Mouse (Mus musculus) liver, embryonic 12.5 days (tissue): ENCODE data around the gene Phactr3. TPM values are rescaled to one million over a fixed set of nuclear protein-coding genes. Genes with fewer than 3 reads are reported as not detected.
A peak's percentile ranks its signal among the peaks of the same experiment; 100 is the strongest.
"Not testable (repeated sequence)": the region's sequence is repeated elsewhere in the genome, so short reads cannot be mapped to it uniquely, and the experiment has no call there.

Experiments
- ATAC-seq: fragments of 200-750 bp; cut with Nextera tagmentation; 2 replicates; pipeline ENCODE4 v1.8.0; 2017; ENCODE audit warnings: moderate number of reproducible peaks, mild to moderate bottlenecking, moderate library complexity
- H3K27ac ChIP-seq: fragments of 300-500 bp; sonication (generic); 2 replicates; pipeline ENCODE4 v1.5.1; 2016; ENCODE audit warnings: mild to moderate bottlenecking
- H3K27me3 ChIP-seq: fragments of 300-500 bp; sonication (generic); replicated peaks from 2 replicates; pipeline ENCODE4 v1.6.1; 2016; ENCODE audit warnings: mild to moderate bottlenecking, moderate library complexity
- H3K36me3 ChIP-seq: fragments of 300-500 bp; sonication (generic); 2 replicates; pipeline ENCODE4 v1.6.1; 2016; ENCODE audit warnings: mild to moderate bottlenecking, moderate library complexity
- H3K4me1 ChIP-seq: fragments of 300-500 bp; sonication (generic); 2 replicates; pipeline ENCODE4 v1.6.1; 2016
- H3K4me2 ChIP-seq: fragments of 300-500 bp; sonication (generic); 2 replicates; pipeline ENCODE4 v1.6.1; 2016; ENCODE audit warnings: mild to moderate bottlenecking, moderate library complexity
- H3K4me3 ChIP-seq: fragments of 300-500 bp; sonication (generic); 2 replicates; pipeline ENCODE4 v1.5.1; 2016; ENCODE audit warnings: mild to moderate bottlenecking, moderate library complexity
- H3K9ac ChIP-seq: fragments of 300-500 bp; sonication (generic); 2 replicates; pipeline ENCODE4 v1.6.1; 2016; ENCODE audit warnings: mild to moderate bottlenecking, moderate library complexity
- H3K9me3 ChIP-seq: fragments of 300-500 bp; sonication (generic); replicated peaks from 2 replicates; pipeline ENCODE4 v1.6.1; 2016; ENCODE audit warnings: mild to moderate bottlenecking, moderate library complexity
- WGBS: fragments of 180-500 bp; shearing (Covaris S2); methylation state at CpG from one replicate; pipeline ENCODE4 v1.1.7; 2016; ENCODE audit not compliant: insufficient replicate concordance; 5-methylcytosine and 5-hydroxymethylcytosine counted together
- polyA plus RNA-seq: library from polyadenylated mRNA; unstranded; fragments of >200 nt; fragmentation: Nextera tagmentation; extraction: Ambion mirVana; gene quantifications from 2 replicates; pipeline ENCODE4 v1.2.1, GENCODE M21; 2016

Phactr3 gene
- polyA plus RNA-seq, result 0.18 TPM in 1 of 2 replicates, not detected in the other

GRCm38 (mm10) chr2:178118801-178119560, at the start of gene Phactr3:
Gene Phactr3 (plus strand): TSS chr2:178118975.
- Histone ChIP-seq H3K27ac (no peak within 1 kb of the TSS), H3K4me1 (peaks cover 3% of the 10 kb centered on the region; the same call in 1 of the 2 replicates), H3K9ac (no peak within 1 kb of the TSS), H3K9me3 (no peaks in the 10 kb centered on the region), H3K4me2 (peak within 1 kb of the TSS; percentile 62), H3K27me3 (peaks cover 40% of the 10 kb centered on the region), H3K4me3 (peak within 1 kb of the TSS; percentile 36), H3K36me3 (no peaks in the 10 kb centered on the region)
- peak; percentile 31; the same call in 1 of the 2 replicates for ATAC-seq
- WGBS, result 4% methylated on average over 45 of the region's 45 CpGs

GRCm38 (mm10) chr2:178078166-178078717, 40.5 kb upstream of the Phactr3 start, which contains the start of gene Zfp931:
Gene Zfp931 (minus strand): TSS chr2:178078476.
- Histone ChIP-seq H3K4me3 (peak within 1 kb of the TSS; percentile 57), H3K9ac (peak within 1 kb of the TSS; percentile 31; the same call in 1 of the 2 replicates), H3K4me2 (peak within 1 kb of the TSS; percentile 62)
- ATAC-seq, H3K4me1 ChIP-seq, H3K27ac ChIP-seq, H3K27me3 ChIP-seq, H3K36me3 ChIP-seq, H3K9me3 ChIP-seq: not testable (repeated sequence)
- 0% methylated on average over 6 of the region's 14 CpGs for WGBS

- Histone ChIP-seq H3K36me3 (no peaks in the 10 kb centered on the region), H3K9me3 (no peaks in the 10 kb centered on the region), H3K4me2 (no peak overlapping the region), H3K9ac (no peak overlapping the region), H3K27ac (no peak overlapping the region), H3K4me1 (no peaks in the 10 kb centered on the region), H3K27me3 (no peaks in the 10 kb centered on the region), H3K4me3 (no peak overlapping the region)
- ATAC-seq, result no peak
Observed at GRCm38 (mm10) chr2:178089586-178089985, 29.2 kb upstream of the Phactr3 start.

GRCm38 (mm10) chr2:178098021-178098420, 20.8 kb upstream of the Phactr3 start:
- no peaks in the 10 kb centered on the region for H3K27me3 ChIP-seq

GRCm38 (mm10) chr2:178101957-178102356, 16.8 kb upstream of the Phactr3 start:
- ATAC-seq, result peak; percentile 60
- no peaks in the 10 kb centered on the region for H3K36me3 ChIP-seq
- no peak overlapping the region for H3K9ac ChIP-seq

More at GRCm38 (mm10) chr2:178098021-178098420, 20.8 kb upstream of the Phactr3 start:
- Histone ChIP-seq H3K4me2 (no peak overlapping the region), H3K27ac (no peak overlapping the region), H3K4me1 (no peaks in the 10 kb centered on the region), H3K36me3 (no peaks in the 10 kb centered on the region), H3K4me3 (no peak overlapping the region), H3K9ac (no peak overlapping the region), H3K9me3 (no peaks in the 10 kb centered on the region)
- ATAC-seq, result no peak
- 5% methylated on average over 2 of the region's 2 CpGs for WGBS

DNA sequence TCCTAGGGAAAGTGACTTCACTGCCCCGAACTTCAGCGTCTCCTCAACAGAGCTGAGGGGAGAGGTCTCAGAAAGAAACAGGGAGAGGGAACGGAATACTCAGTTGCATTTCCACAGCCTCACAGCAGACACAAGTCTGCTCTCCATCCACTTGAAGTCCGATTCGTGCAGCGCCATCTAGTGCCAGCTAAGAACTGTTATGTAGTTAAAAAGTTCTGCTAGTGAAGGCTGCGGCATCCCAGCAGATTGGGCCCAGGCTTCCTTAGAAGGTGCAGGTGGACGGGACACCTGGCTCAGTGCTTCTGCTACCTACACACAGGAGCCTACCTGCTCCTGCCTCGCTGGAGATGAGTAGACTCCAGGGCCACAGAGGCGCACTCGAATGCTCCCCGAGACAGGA, 829 bp upstream of the Phactr3 start:
- Histone ChIP-seq H3K4me3 (no peak overlapping the region), H3K36me3 (no peaks in the 10 kb centered on the region), H3K4me1 (peaks cover 3% of the 10 kb centered on the region; the same call in 1 of the 2 replicates), H3K9ac (no peak overlapping the region), H3K4me2 (no peak overlapping the region), H3K27ac (no peak overlapping the region), H3K9me3 (no peaks in the 10 kb centered on the region), H3K27me3 (peaks cover 40% of the 10 kb centered on the region)
- WGBS, result 20% methylated on average over 12 of the region's 12 CpGs
- no peak for ATAC-seq

More at GRCm38 (mm10) chr2:178101957-178102356, 16.8 kb upstream of the Phactr3 start:
- Histone ChIP-seq H3K9me3 (no peaks in the 10 kb centered on the region), H3K4me2 (no peak overlapping the region), H3K27ac (no peak overlapping the region), H3K4me3 (no peak overlapping the region), H3K4me1 (no peaks in the 10 kb centered on the region), H3K27me3 (no peaks in the 10 kb centered on the region)
- WGBS, result 12% methylated on average over 7 of the region's 7 CpGs

DNA sequence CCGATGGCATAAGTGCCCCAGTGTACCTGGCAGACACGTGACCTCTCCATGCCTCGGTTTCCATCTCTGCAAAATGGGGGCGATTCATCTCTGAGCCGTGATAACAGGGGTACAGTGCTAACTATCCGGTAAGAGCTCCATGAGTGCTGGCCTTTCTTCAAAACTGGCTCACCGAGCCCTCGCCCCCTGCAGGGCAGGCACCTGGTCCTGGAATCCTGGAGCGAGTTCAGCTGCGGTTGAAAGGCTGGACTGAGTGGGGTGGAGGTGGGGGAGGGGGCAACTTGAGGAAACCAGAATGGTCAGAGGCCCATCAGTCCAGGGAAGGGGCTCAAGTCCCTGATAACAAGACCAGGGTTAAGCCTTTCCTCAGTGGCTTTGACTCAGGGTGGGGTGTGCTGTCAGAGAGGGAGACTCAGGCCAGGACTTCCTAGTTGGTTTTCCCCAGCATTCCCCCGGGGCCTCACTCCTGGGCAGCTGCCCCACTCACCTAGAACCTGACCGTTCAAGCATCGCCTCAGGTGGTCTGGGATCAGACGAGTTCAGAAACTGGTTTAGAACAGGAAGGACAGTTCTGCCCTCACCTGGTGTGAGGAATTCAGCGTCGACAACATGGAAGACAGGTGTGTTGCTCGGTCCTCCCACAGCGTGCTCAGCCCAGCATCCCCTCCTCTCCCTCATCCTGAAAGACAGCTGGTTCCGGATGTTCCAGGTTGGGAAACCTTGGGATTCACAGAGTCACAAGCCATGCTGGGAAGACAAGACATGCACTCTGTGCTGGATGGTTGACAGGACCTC, 983 bp downstream of the Phactr3 start:
- ATAC-seq, result peak; percentile 22; the same call in 1 of the 2 replicates
- WGBS, result 13% methylated on average over 19 of the region's 19 CpGs
- Histone ChIP-seq H3K4me2 (peak overlapping the region; percentile 62), H3K27me3 (peaks cover 40% of the 10 kb centered on the region), H3K9me3 (no peaks in the 10 kb centered on the region), H3K4me3 (no peak overlapping the region; the same call in 1 of the 2 replicates), H3K27ac (no peak overlapping the region), H3K9ac (no peak overlapping the region), H3K36me3 (no peaks in the 10 kb centered on the region), H3K4me1 (peaks cover 3% of the 10 kb centered on the region; the same call in 1 of the 2 replicates)

- Histone ChIP-seq H3K36me3 (no peaks in the 10 kb centered on the region), H3K4me2 (no peak overlapping the region), H3K27ac (no peak overlapping the region), H3K9ac (no peak overlapping the region), H3K27me3 (peaks cover 40% of the 10 kb centered on the region), H3K9me3 (no peaks in the 10 kb centered on the region), H3K4me3 (no peak overlapping the region), H3K4me1 (peaks cover 3% of the 10 kb centered on the region; the same call in 1 of the 2 replicates)
- no peak for ATAC-seq
Observed at GRCm38 (mm10) chr2:178120356-178120645, 1.5 kb downstream of the Phactr3 start.

DNA sequence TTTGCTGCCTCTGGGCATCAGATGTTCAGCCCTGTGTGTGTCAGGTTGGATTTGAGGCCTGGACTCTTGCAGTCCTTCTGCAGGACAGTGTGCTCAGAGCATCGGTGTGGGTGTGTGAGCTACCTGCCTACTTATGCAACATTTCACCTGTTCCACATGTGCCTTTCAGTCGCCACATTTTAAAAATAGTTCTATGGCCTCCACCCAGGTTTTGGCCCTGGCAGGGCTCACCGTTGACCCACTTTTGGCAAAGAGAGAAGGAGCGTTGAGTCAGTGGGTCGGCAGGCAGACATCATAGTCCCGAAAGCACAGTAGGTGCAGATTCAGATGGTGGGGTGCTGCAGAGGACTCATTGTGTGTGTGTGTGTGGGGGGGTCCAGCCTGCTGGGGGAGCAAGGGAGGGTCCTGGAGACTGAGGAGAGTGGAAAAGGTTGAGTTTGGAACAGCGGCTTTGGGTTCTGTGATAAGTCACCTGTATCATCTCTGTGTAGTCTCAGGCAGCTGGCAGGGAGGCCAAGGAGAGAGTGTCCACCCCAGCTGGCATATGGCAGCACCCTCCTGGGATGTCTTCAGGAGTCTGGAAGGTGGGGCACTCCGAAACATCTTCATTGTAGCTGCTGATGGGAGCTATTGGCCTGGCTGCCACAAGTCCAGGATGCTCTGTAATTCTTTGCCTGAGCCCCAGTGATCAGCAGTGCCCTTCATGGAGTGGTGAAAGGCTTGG, 2.0 kb downstream of the Phactr3 start:
- no peak overlapping the region for H3K27ac ChIP-seq
- peaks cover 3% of the 10 kb centered on the region; the same call in 1 of the 2 replicates for H3K4me1 ChIP-seq
- no peaks in the 10 kb centered on the region for H3K36me3 ChIP-seq
- H3K9ac ChIP-seq, result no peak overlapping the region
- WGBS, result 71% methylated on average over 8 of the region's 8 CpGs
- H3K4me3 ChIP-seq, result no peak overlapping the region
- no peak overlapping the region for H3K4me2 ChIP-seq
- peaks cover 40% of the 10 kb centered on the region for H3K27me3 ChIP-seq
- ATAC-seq, result no peak
- no peaks in the 10 kb centered on the region for H3K9me3 ChIP-seq

- H3K9ac ChIP-seq, result no peak overlapping the region
- no peak overlapping the region for H3K4me2 ChIP-seq
- no peak overlapping the region for H3K27ac ChIP-seq
- H3K36me3 ChIP-seq, result no peaks in the 10 kb centered on the region
- WGBS, result 47% methylated on average over 2 of the region's 2 CpGs
- H3K4me3 ChIP-seq, result no peak overlapping the region
- no peak for ATAC-seq
- peaks cover 40% of the 10 kb centered on the region for H3K27me3 ChIP-seq
- H3K4me1 ChIP-seq, result peaks cover 3% of the 10 kb centered on the region; the same call in 1 of the 2 replicates
- H3K9me3 ChIP-seq, result no peaks in the 10 kb centered on the region
Observed at GRCm38 (mm10) chr2:178121375-178121688, 2.6 kb downstream of the Phactr3 start.

- H3K9ac ChIP-seq, result no peak overlapping the region
- no peak for ATAC-seq
- H3K9me3 ChIP-seq, result no peaks in the 10 kb centered on the region
- H3K4me2 ChIP-seq, result no peak overlapping the region
- H3K4me1 ChIP-seq, result peaks cover 3% of the 10 kb centered on the region; the same call in 1 of the 2 replicates
- no peaks in the 10 kb centered on the region for H3K36me3 ChIP-seq
- H3K4me3 ChIP-seq, result no peak overlapping the region
- H3K27me3 ChIP-seq, result peaks cover 40% of the 10 kb centered on the region
- H3K27ac ChIP-seq, result no peak overlapping the region
- WGBS, result 38% methylated on average over 4 of the region's 4 CpGs
Observed at GRCm38 (mm10) chr2:178121946-178122665, 3.3 kb downstream of the Phactr3 start.
